Mouse (Mus musculus) right cerebral cortex, postnatal 25 days (tissue): ENCODE measurements around the gene Gm10762.
"Not testable (repeated sequence)": the region's sequence is repeated elsewhere in the genome, so short reads cannot be mapped to it uniquely, and the experiment has no call there.

Source experiments
- DNase-seq: peaks from one replicate; pipeline ENCODE4 v3.0.0; 2022

Gene Gm10762

GRCm38 (mm10) chr2:128967661-128968441 lies at the start of gene Gm10762:
Gene Gm10762, minus strand, starts transcription at chr2:128967725.
- DNase-seq: peak; percentile 63

GRCm38 (mm10) chr2:129008867-129009266 lies 41.3 kb upstream of the Gm10762 start:
- not testable (repeated sequence) for DNase-seq

- no peak for DNase-seq
Measured at GRCm38 (mm10) chr2:129006194-129006749, 38.7 kb upstream of the Gm10762 start.

- no peak for DNase-seq
Measured at GRCm38 (mm10) chr2:129004872-129005271, 37.3 kb upstream of the Gm10762 start.

- no peak for DNase-seq
Measured at GRCm38 (mm10) chr2:128984746-128985145, 17.2 kb upstream of the Gm10762 start.

- DNase-seq: no peak
Measured at GRCm38 (mm10) chr2:128975572-128975971, 8.0 kb upstream of the Gm10762 start.

GRCm38 (mm10) chr2:128972301-128972700 lies 4.8 kb upstream of the Gm10762 start:
- DNase-seq: no peak

GRCm38 (mm10) chr2:128968475-128969083 lies 1.1 kb upstream of the Gm10762 start:
- no peak for DNase-seq

GRCm38 (mm10) chr2:128966641-128967580 lies 614 bp downstream of the Gm10762 start, which contains the start of gene Zc3h6:
Gene Zc3h6, plus strand, starts transcription at chr2:128967402.
- DNase-seq: peak; percentile 98

GRCm38 (mm10) chr2:128966236-128966635 lies 1.3 kb downstream of the Gm10762 start:
- no peak for DNase-seq

GRCm38 (mm10) chr2:128965505-128966105 lies 1.9 kb downstream of the Gm10762 start:
- DNase-seq: no peak

- no peak for DNase-seq
Measured at GRCm38 (mm10) chr2:128954186-128954585, 13.3 kb downstream of the Gm10762 start.

- DNase-seq: no peak
Measured at GRCm38 (mm10) chr2:128947962-128948588, 19.4 kb downstream of the Gm10762 start.

GRCm38 (mm10) chr2:128943538-128944528 lies 23.7 kb downstream of the Gm10762 start, which contains the start of gene Zc3h8:
Gene Zc3h8, minus strand, starts transcription at chr2:128944077.
- DNase-seq: peak; percentile 97

GRCm38 (mm10) chr2:128936256-128936655 lies 31.3 kb downstream of the Gm10762 start:
- no peak for DNase-seq

GRCm38 (mm10) chr2:128930704-128931103 lies 36.8 kb downstream of the Gm10762 start:
- no peak for DNase-seq

GRCm38 (mm10) chr2:128928446-128928845 lies 39.1 kb downstream of the Gm10762 start:
- no peak for DNase-seq

GRCm38 (mm10) chr2:128924799-128925198 lies 42.7 kb downstream of the Gm10762 start:
- no peak for DNase-seq
